Mouse (Mus musculus): Measurements from ENCODE around the gene Pabpc1l. TPM values are rescaled to one million over a fixed set of nuclear protein-coding genes. Genes with fewer than 3 reads are reported as not detected.

Pabpc1l gene
- polyA plus RNA-seq, 1 experiment, result 2.5 TPM

- Histone ChIP-seq H3K9me3 (replicated peaks; ENCODE audit: control insufficient read depth, insufficient read depth, low read length, poor library complexity, severe bottlenecking) (no peaks in the 10 kb centered on the region), H3K4me1 (ENCODE audit: control insufficient read depth, insufficient read depth, low read length) (no peaks in the 10 kb centered on the region), H3K27me3 (ENCODE audit: control insufficient read depth, insufficient read depth, low read length, poor library complexity, severe bottlenecking) (no peaks in the 10 kb centered on the region), H3K9ac (ENCODE audit: low read depth, poor library complexity, severe bottlenecking) (peak overlapping the region; percentile 89), H3K36me3 (ENCODE audit: control insufficient read depth, insufficient read depth, low read length, poor library complexity, severe bottlenecking) (no peaks in the 10 kb centered on the region), H3K27ac (ENCODE audit: insufficient read depth, low read length) (no peak overlapping the region), H3K4me3 (ENCODE audit: low read depth, low read length) (peak overlapping the region; percentile 66)
- no peak for TF ChIP-seq CTCF (IDR thresholded peaks at IDR 0.05; ENCODE audit: low read depth, low read length)
These were observed 29.0 kb upstream of the Pabpc1l start for GRCm38 (mm10) chr2:163996275-163996674.

- Histone ChIP-seq H3K36me3 (ENCODE audit: control insufficient read depth, insufficient read depth, low read length, poor library complexity, severe bottlenecking) (no peaks in the 10 kb centered on the region), H3K27ac (ENCODE audit: insufficient read depth, low read length) (no peak overlapping the region), H3K9ac (ENCODE audit: low read depth, poor library complexity, severe bottlenecking) (no peak overlapping the region), H3K9me3 (replicated peaks; ENCODE audit: control insufficient read depth, insufficient read depth, low read length, poor library complexity, severe bottlenecking) (no peaks in the 10 kb centered on the region), H3K4me3 (ENCODE audit: low read depth, low read length) (no peak overlapping the region), H3K27me3 (ENCODE audit: control insufficient read depth, insufficient read depth, low read length, poor library complexity, severe bottlenecking) (no peaks in the 10 kb centered on the region), H3K4me1 (ENCODE audit: control insufficient read depth, insufficient read depth, low read length) (no peaks in the 10 kb centered on the region)
- TF ChIP-seq EP300 (IDR thresholded peaks at IDR 0.05; ENCODE audit: insufficient read depth, low read depth, low read length), result no peak
- no peak for TF ChIP-seq CTCF (IDR thresholded peaks at IDR 0.05; ENCODE audit: low read depth, low read length)
- TF ChIP-seq POLR2A (IDR thresholded peaks at IDR 0.05; ENCODE audit: insufficient read depth, low read length), result no peak
These were observed 28.4 kb upstream of the Pabpc1l start for GRCm38 (mm10) chr2:163996899-163997298.

- Histone ChIP-seq H3K9ac (ENCODE audit: low read depth, poor library complexity, severe bottlenecking) (no peak overlapping the region), H3K36me3 (ENCODE audit: control insufficient read depth, insufficient read depth, low read length, poor library complexity, severe bottlenecking) (no peaks in the 10 kb centered on the region), H3K4me1 (ENCODE audit: control insufficient read depth, insufficient read depth, low read length) (no peaks in the 10 kb centered on the region), H3K4me3 (ENCODE audit: low read depth, low read length) (no peak overlapping the region), H3K27me3 (ENCODE audit: control insufficient read depth, insufficient read depth, low read length, poor library complexity, severe bottlenecking) (no peaks in the 10 kb centered on the region), H3K9me3 (replicated peaks; ENCODE audit: control insufficient read depth, insufficient read depth, low read length, poor library complexity, severe bottlenecking) (no peaks in the 10 kb centered on the region), H3K27ac (ENCODE audit: insufficient read depth, low read length) (no peak overlapping the region)
- TF ChIP-seq POLR2A (IDR thresholded peaks at IDR 0.05; ENCODE audit: insufficient read depth, low read length) (no peak), EP300 (IDR thresholded peaks at IDR 0.05; ENCODE audit: insufficient read depth, low read depth, low read length) (no peak), CTCF (IDR thresholded peaks at IDR 0.05; ENCODE audit: low read depth, low read length) (no peak)
These were observed 26.3 kb upstream of the Pabpc1l start for GRCm38 (mm10) chr2:163998981-163999380.

GRCm38 (mm10) chr2:164002637-164003036 lies 22.6 kb upstream of the Pabpc1l start:
- Histone ChIP-seq H3K4me3 (ENCODE audit: low read depth, low read length) (no peak overlapping the region), H3K4me1 (ENCODE audit: control insufficient read depth, insufficient read depth, low read length) (no peaks in the 10 kb centered on the region), H3K9ac (ENCODE audit: low read depth, poor library complexity, severe bottlenecking) (no peak overlapping the region), H3K27ac (ENCODE audit: insufficient read depth, low read length) (no peak overlapping the region), H3K36me3 (ENCODE audit: control insufficient read depth, insufficient read depth, low read length, poor library complexity, severe bottlenecking) (no peaks in the 10 kb centered on the region), H3K9me3 (replicated peaks; ENCODE audit: control insufficient read depth, insufficient read depth, low read length, poor library complexity, severe bottlenecking) (no peaks in the 10 kb centered on the region), H3K27me3 (ENCODE audit: control insufficient read depth, insufficient read depth, low read length, poor library complexity, severe bottlenecking) (no peaks in the 10 kb centered on the region)
- TF ChIP-seq CTCF (IDR thresholded peaks at IDR 0.05; ENCODE audit: low read depth, low read length) (no peak), POLR2A (IDR thresholded peaks at IDR 0.05; ENCODE audit: insufficient read depth, low read length) (no peak), EP300 (IDR thresholded peaks at IDR 0.05; ENCODE audit: insufficient read depth, low read depth, low read length) (no peak)

GRCm38 (mm10) chr2:164004503-164004902 lies 20.7 kb upstream of the Pabpc1l start:
- H3K27ac ChIP-seq (ENCODE audit: insufficient read depth, low read length), result no peak overlapping the region
- H3K4me3 ChIP-seq (ENCODE audit: low read depth, low read length), result no peak overlapping the region
- no peak overlapping the region for H3K9ac ChIP-seq (ENCODE audit: low read depth, poor library complexity, severe bottlenecking)
- no peaks in the 10 kb centered on the region for H3K4me1 ChIP-seq (ENCODE audit: control insufficient read depth, insufficient read depth, low read length)
- H3K9me3 ChIP-seq (replicated peaks; ENCODE audit: control insufficient read depth, insufficient read depth, low read length, poor library complexity, severe bottlenecking), result no peaks in the 10 kb centered on the region
- H3K27me3 ChIP-seq (ENCODE audit: control insufficient read depth, insufficient read depth, low read length, poor library complexity, severe bottlenecking), result no peaks in the 10 kb centered on the region
- TF ChIP-seq CTCF (IDR thresholded peaks at IDR 0.05; ENCODE audit: low read depth, low read length) (no peak), POLR2A (IDR thresholded peaks at IDR 0.05; ENCODE audit: insufficient read depth, low read length) (no peak), EP300 (IDR thresholded peaks at IDR 0.05; ENCODE audit: insufficient read depth, low read depth, low read length) (no peak)
- H3K36me3 ChIP-seq (ENCODE audit: control insufficient read depth, insufficient read depth, low read length, poor library complexity, severe bottlenecking), result no peaks in the 10 kb centered on the region

- H3K27me3 ChIP-seq (ENCODE audit: control insufficient read depth, insufficient read depth, low read length, poor library complexity, severe bottlenecking), result no peaks in the 10 kb centered on the region
- peaks cover 6% of the 10 kb centered on the region for H3K36me3 ChIP-seq (ENCODE audit: control insufficient read depth, insufficient read depth, low read length, poor library complexity, severe bottlenecking)
- H3K9ac ChIP-seq (ENCODE audit: low read depth, poor library complexity, severe bottlenecking), result no peak overlapping the region
- H3K27ac ChIP-seq (ENCODE audit: insufficient read depth, low read length), result no peak overlapping the region
- peak overlapping the region; percentile 13 for H3K4me3 ChIP-seq (ENCODE audit: low read depth, low read length)
- no peaks in the 10 kb centered on the region for H3K9me3 ChIP-seq (replicated peaks; ENCODE audit: control insufficient read depth, insufficient read depth, low read length, poor library complexity, severe bottlenecking)
- no peaks in the 10 kb centered on the region for H3K4me1 ChIP-seq (ENCODE audit: control insufficient read depth, insufficient read depth, low read length)
- TF ChIP-seq EP300 (IDR thresholded peaks at IDR 0.05; ENCODE audit: insufficient read depth, low read depth, low read length), result no peak
- no peak for TF ChIP-seq CTCF (IDR thresholded peaks at IDR 0.05; ENCODE audit: low read depth, low read length)
- TF ChIP-seq POLR2A (IDR thresholded peaks at IDR 0.05; ENCODE audit: insufficient read depth, low read length), result no peak
These were observed 18.3 kb upstream of the Pabpc1l start for GRCm38 (mm10) chr2:164006932-164007331.

Data from ES-Bruce4 (cell line).